In the genomic region with DNA sequence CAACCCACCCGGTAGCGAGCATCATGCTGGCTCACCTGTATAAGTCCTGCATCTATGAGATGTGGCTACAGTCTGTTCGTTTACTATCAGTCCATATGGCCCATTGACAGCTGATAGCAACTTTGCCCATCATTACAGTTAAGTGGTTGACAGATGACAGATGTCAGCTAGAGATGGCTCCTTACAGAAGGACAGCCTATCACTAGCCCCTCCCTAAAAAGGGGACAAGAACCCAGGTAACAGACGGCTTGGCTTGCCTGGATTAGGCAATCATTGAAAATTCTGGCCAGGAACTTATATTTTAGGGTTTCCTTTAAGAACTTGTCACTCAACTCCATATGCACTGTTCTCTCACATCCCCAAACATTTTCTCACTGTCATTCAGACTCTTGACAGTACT, we compare ENCODE assay signal across 17 mouse cellular contexts.
DNase-seq lines count a peak whose midpoint lies in the region; ATAC-seq and TF ChIP-seq lines count a peak whose summit lies in the region.
"Had no signal": no experiment of that assay in that cellular context is flagged by ENCODE, and none has a peak within 500 bp of the region (broad histone marks: within the 10 kb centered on the region; RNA-seq: fewer than 3 reads in every experiment).

No protein-coding gene starts in this region.

- TF ChIP-seq CTCF in brain, embryonic 14.5 days (IDR thresholded peaks at IDR 0.05; ENCODE audit: borderline replicate concordance, extremely low read depth, insufficient read depth, insufficient read length), result no peak
- TF ChIP-seq CTCF in forebrain, postnatal 0 days (IDR thresholded peaks at IDR 0.05; ENCODE audit: low read depth), result no peak

- 70% methylated on average over 4 of the region's 4 CpGs for WGBS in forebrain, embryonic 14.5 days
- WGBS in forebrain, embryonic 10.5 days, result 92% methylated on average over 4 of the region's 4 CpGs
- 62% methylated on average over 4 of the region's 4 CpGs for WGBS in forebrain, postnatal 0 days

- H3K36me3 ChIP-seq in forebrain, embryonic 14.5 days (ENCODE audit: control insufficient read depth, insufficient read depth, low read length), result no peaks in the 10 kb centered on the region
- H3K36me3 ChIP-seq in forebrain, embryonic 10.5 days (replicated peaks), result no peaks in the 10 kb centered on the region
- H3K36me3 ChIP-seq in forebrain, postnatal 0 days (ENCODE audit: insufficient read depth), result no peaks in the 10 kb centered on the region
- H3K36me3 ChIP-seq: embryonic facial prominence, embryonic 10.5 days; embryonic facial prominence, embryonic 12.5 days had no signal

- H3K9me3 ChIP-seq in forebrain, embryonic 14.5 days (replicated peaks; ENCODE audit: control insufficient read depth, low read length), result 0 out of 2 replicates have a peak, but pooled peaks cover 2% of the 10 kb centered on the region
- no peaks in the 10 kb centered on the region for H3K9me3 ChIP-seq in forebrain, embryonic 10.5 days
- no peaks in the 10 kb centered on the region for H3K9me3 ChIP-seq in forebrain, postnatal 0 days (ENCODE audit: low read length)
- H3K9me3 ChIP-seq: embryonic facial prominence, embryonic 10.5 days; embryonic facial prominence, embryonic 12.5 days had no signal

- no peak overlapping the region for H3K4me2 ChIP-seq in forebrain, embryonic 14.5 days (ENCODE audit: low read length)
- H3K4me2 ChIP-seq in forebrain, postnatal 0 days (ENCODE audit: low read depth), result no peak overlapping the region
- H3K4me2 ChIP-seq: embryonic facial prominence, embryonic 12.5 days had no signal

- no peak for TF ChIP-seq POLR2A in brain, embryonic 14.5 days (IDR thresholded peaks at IDR 0.05; ENCODE audit: borderline replicate concordance, extremely low read depth, insufficient read depth, insufficient read length, poor library complexity, severe bottlenecking)

- H3K4me1 ChIP-seq in forebrain, embryonic 14.5 days (ENCODE audit: control insufficient read depth, insufficient read depth, low read length), result no peaks in the 10 kb centered on the region
- H3K4me1 ChIP-seq in forebrain, embryonic 10.5 days, result no peaks in the 10 kb centered on the region
- no peaks in the 10 kb centered on the region for H3K4me1 ChIP-seq in forebrain, postnatal 0 days (ENCODE audit: insufficient read depth)
- H3K4me1 ChIP-seq: embryonic facial prominence, embryonic 10.5 days; embryonic facial prominence, embryonic 12.5 days had no signal

- H3K4me3 ChIP-seq in forebrain, embryonic 14.5 days (ENCODE audit: low read depth, low read length), result no peak overlapping the region
- no peak overlapping the region for H3K4me3 ChIP-seq in forebrain, embryonic 10.5 days
- no peak overlapping the region for H3K4me3 ChIP-seq in forebrain, postnatal 0 days (ENCODE audit: low read depth, low read length)
- H3K4me3 ChIP-seq: embryonic facial prominence, embryonic 10.5 days; embryonic facial prominence, embryonic 12.5 days had no signal

- no peak overlapping the region for H3K9ac ChIP-seq in forebrain, embryonic 14.5 days (ENCODE audit: low read length)
- H3K9ac ChIP-seq in forebrain, postnatal 0 days, result no peak overlapping the region
- H3K9ac ChIP-seq: embryonic facial prominence, embryonic 12.5 days had no signal

- no peak overlapping the region for H3K27ac ChIP-seq in forebrain, embryonic 14.5 days (ENCODE audit: low read depth, low read length)
- no peak overlapping the region for H3K27ac ChIP-seq in forebrain, embryonic 10.5 days
- no peak overlapping the region for H3K27ac ChIP-seq in forebrain, postnatal 0 days (ENCODE audit: low read depth, low read length)
- H3K27ac ChIP-seq: embryonic facial prominence, embryonic 10.5 days; embryonic facial prominence, embryonic 12.5 days had no signal

- peak; percentile 86 for DNase-seq in forebrain, embryonic 14.5 days (ENCODE audit: low spot score)
- no peak for DNase-seq in forebrain, embryonic 10.5 days (ENCODE audit: extremely low spot score, low spot score)
- DNase-seq in brain, adult 2 months (ENCODE audit: low read depth, low spot score), result peak; percentile 16
- peak; percentile 92 for DNase-seq in brain, embryonic 14.5 days (ENCODE audit: low read depth)
- peak; percentile 62 for DNase-seq in forebrain, postnatal 0 days
- DNase-seq in spleen, adult 18-20 months, result no peak
- DNase-seq: adrenal gland, adult 8-10 months; adrenal gland, postnatal 14 days; adrenal gland, postnatal 36 days; cerebellum, adult 11-12 months; cerebellum, adult 2 months; cerebellum, adult 9-10 months; cerebellum, postnatal 10 days; cerebellum, postnatal 25 days had no signal

- no peaks in the 10 kb centered on the region for H3K27me3 ChIP-seq in forebrain, embryonic 14.5 days (replicated peaks; ENCODE audit: control insufficient read depth, insufficient read depth, low read length)
- no peaks in the 10 kb centered on the region for H3K27me3 ChIP-seq in forebrain, embryonic 10.5 days (ENCODE audit: poor library complexity, severe bottlenecking)
- no peaks in the 10 kb centered on the region for H3K27me3 ChIP-seq in forebrain, postnatal 0 days (ENCODE audit: insufficient read depth, low read length)
- H3K27me3 ChIP-seq: embryonic facial prominence, embryonic 12.5 days had no signal

- ATAC-seq in forebrain, embryonic 14.5 days, result peak; percentile 93
- ATAC-seq in forebrain, postnatal 0 days, result peak; percentile 82
- ATAC-seq in activated CD4-positive, CD25-positive, alpha-beta regulatory T cell, adult 4 months, result no peak

Comparison
In these comparisons a context has a peak if more than half of its experiments do, and no peak if none do; other contexts are left out.
1. DNase-seq: peak in forebrain, embryonic 14.5 days (single experiment), brain, adult 2 months (single experiment), brain, embryonic 14.5 days (single experiment) and forebrain, postnatal 0 days (single experiment); none in forebrain, embryonic 10.5 days (single experiment) and spleen, adult 18-20 months (0 of 2).